Mouse (Mus musculus): ENCODE results near the gene Smpd3.

Smpd3 gene

DNA sequence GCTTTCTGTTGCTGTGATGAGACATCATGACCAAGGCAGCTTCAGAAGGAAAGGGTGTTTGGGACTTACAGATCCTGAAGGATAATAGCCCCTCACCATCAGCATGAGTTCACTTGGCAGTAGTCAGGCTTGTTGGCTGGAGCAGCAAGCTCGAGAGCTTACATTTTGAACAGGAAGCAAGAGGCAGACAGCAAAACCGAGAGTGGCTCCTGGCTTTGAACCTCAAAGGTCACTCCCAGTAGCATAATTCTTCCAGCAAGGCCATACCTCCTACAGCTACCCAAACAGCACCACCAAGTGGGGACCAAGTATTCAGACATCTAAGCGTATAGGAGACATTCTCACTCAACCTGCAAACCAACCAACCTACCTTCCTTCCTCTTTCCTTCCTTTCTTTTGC, 105.0 kb downstream of the Smpd3 start:
- TF ChIP-seq GATA4 (IDR thresholded peaks at IDR 0.05; ENCODE audit: insufficient replicate concordance, low read length), result no peak

DNA sequence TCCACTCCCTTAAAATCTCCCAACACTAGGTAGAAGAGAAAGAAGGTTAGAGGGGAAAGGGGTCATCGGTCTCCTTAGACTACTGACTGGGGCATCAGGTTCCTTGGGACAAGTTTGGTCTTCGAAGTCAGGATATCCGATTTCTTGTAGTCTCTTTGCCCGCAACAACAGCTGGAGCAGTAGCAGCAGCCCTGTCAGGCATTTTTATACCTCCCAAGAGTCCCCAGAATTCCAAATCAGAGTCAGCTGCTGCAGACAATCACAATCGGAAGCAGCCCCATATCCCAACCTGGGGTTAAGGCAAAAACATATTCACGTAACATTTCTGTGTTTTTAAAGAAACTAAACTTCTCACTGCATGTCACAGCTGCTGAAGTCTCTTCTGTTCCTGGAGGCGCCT, 106.3 kb downstream of the Smpd3 start:
- TF ChIP-seq GATA4 (IDR thresholded peaks at IDR 0.05; ENCODE audit: insufficient replicate concordance, low read length), result no peak

DNA sequence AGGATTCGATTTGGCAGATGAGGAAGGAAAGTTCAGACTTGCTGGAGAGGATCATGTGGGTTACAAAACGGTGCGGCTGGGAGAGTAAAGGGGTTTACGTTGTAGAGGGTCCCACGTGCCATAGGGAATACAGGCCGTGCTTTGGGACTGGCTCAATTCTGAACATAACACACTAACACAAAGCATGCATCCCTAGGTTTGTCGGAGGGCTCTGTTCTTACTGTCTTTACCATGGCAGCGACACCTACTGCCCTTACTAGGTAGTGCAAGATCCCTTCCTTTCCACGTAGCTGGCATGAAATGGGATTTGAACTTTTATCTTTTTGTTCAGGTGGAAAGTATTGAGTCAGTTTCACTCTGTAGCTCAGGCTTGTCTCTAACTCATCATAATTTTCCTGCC, 111.2 kb downstream of the Smpd3 start:
- no peak for TF ChIP-seq GATA4 (IDR thresholded peaks at IDR 0.05; ENCODE audit: insufficient replicate concordance, low read length)

DNA sequence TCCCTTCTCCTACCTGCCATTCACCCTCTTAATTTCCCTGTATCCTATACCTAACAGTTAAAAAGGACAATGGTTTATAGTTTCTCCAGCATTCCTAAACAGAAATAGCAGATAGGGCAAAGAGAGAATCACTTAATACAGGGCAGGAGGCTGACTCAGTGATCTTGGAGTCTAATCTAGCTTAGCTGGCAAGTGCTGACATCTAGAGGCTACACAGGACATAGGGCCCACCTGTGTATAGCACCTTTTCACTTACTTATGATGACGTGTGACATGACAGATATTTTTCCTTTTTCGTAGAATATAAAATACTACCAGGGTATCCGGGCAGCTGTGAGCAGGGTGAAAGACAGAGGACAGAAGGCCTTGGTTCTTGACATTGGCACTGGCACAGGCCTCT, 118.2 kb downstream of the Smpd3 start:
- TF ChIP-seq GATA4 (IDR thresholded peaks at IDR 0.05; ENCODE audit: insufficient replicate concordance, low read length), result no peak

DNA sequence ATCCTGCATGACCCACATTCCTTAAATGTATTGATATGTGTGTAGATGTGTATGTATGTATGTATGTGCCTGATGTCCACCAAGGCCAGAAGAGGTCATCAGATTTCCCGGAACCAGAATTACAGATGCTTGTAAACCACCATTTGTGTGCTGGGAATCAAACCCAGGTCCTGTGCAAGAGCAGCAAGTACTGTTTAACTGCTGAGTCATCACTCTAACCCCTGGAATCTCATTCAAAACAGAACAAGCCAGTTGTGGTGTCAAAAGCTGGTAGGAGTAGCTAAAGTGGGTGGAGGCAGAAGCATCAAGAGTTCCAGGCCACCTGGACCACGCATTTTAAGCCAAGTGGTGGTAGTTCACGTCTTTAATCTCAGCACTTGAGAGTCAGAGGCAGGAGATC, 123.8 kb downstream of the Smpd3 start:
- no peak for TF ChIP-seq GATA4 (IDR thresholded peaks at IDR 0.05; ENCODE audit: insufficient replicate concordance, low read length)

DNA sequence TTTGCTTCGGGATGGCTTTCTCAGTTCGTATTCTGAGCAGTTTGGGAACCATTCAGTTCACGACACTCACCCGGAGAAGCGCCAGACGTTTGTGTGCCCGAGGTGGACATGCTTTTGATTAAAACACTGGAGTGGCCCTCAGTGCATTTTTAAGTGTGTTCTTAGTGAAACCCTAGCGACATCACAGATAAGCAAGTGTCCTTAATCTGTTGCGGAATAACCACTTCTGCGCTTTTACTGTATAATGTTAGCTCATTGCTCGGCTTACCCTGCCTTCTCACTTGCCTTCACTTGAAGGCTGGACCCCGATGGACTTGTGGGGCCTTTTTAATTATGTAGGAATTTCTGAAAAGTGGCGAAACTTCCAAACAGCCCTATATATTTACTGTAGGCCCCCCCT, 126.4 kb downstream of the Smpd3 start:
- TF ChIP-seq GATA4 (IDR thresholded peaks at IDR 0.05; ENCODE audit: insufficient replicate concordance, low read length), result no peak

DNA sequence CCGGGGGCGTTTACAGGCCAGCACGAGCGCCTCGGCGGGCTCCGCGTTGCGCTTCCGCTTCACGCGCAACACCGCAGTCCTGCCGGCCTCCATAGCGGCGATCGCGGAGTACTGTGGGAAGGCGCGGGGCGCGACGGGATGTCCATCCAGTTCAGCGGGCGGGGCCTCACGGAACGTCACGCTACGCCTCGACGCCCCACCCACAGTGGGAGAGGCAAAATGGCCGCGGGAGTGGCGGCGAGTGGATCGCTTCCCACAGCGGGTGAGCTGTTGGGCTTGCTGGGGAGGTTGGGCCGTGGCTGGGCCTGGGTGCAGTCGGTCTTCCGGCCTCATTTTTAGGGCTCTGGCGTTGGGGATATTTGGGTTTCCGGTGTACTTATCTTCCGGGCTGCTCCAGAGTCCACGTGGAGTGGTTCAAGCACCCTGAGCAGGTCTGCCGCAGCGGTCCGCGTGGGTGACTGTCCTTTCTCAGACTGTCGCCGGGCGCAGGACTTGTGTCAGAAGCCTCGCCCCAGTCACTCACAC, 126.9 kb downstream of the Smpd3 start, which contains the start of the genes Slc7a6os and Prmt7:
Gene Slc7a6os (minus strand): TSS at position 115 of the 525 bp plus-strand sequence.
Gene Prmt7 (plus strand): TSS at position 116 of the 525 bp plus-strand sequence.
- peak; percentile 38; the same call in 1 of the 2 replicates for TF ChIP-seq GATA4 (IDR thresholded peaks at IDR 0.05; ENCODE audit: insufficient replicate concordance, low read length)

DNA sequence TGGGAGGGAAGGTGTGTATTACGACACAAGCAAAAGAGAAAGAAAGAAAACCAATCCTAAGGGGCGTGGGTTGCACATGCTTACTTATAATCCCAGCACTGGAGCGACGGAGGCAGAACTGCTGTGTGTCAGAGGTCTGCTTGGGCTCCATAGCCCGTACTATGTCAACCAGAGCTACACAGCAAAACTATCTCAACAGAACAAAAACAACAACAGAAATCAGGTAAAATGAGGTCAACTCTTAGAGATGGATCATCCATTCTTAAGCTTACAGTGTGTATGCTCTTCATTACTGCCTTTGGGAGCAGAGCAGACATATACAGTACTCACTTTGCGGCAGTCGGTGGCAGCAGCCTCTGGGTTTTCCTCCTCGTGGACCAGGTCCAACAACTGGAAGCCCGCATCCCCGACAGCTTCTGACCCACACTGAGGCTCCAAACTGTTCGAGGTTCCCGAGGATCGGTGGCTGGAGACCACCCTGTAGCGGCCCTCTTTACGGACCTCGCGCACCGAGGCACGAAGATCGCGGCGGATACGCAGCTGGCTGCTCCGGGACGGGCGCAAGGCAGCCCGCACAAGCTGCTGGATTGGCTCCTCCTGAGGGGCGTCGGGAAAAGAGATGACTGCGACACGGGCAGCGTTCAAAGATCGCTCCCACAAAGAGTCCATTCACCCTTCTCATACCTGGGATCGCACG, 127.6 kb downstream of the Smpd3 start:
- no peak for TF ChIP-seq GATA4 (IDR thresholded peaks at IDR 0.05; ENCODE audit: insufficient replicate concordance, low read length)
